Mouse (Mus musculus) midbrain, embryonic 10.5 days (tissue): ENCODE data around the gene Srrm3. TPM values are rescaled to one million over a fixed set of nuclear protein-coding genes. Genes with fewer than 3 reads are reported as not detected.

Experiments
- DNase-seq: peaks from one replicate; pipeline ENCODE4 v3.0.0-alpha.2; 2017; ENCODE audit warnings: low spot score
- H3K27ac ChIP-seq: fragments of 300-500 bp; sonication (generic); replicated peaks from 2 replicates; pipeline ENCODE4 v1.5.1; 2016; ENCODE audit warnings: mild to moderate bottlenecking
- H3K27me3 ChIP-seq: fragments of 300-500 bp; sonication (generic); 2 replicates; pipeline ENCODE4 v1.6.1; 2016; ENCODE audit warnings: low read depth, mild to moderate bottlenecking; ENCODE audit not compliant: poor library complexity, severe bottlenecking
- H3K36me3 ChIP-seq: fragments of 300-500 bp; sonication (generic); 2 replicates; pipeline ENCODE4 v1.6.1; 2016; ENCODE audit warnings: mild to moderate bottlenecking, moderate library complexity
- H3K4me1 ChIP-seq: fragments of 300-500 bp; sonication (generic); 2 replicates; pipeline ENCODE4 v1.6.1; 2016
- H3K4me3 ChIP-seq: fragments of 300-500 bp; sonication (generic); 2 replicates; pipeline ENCODE4 v1.5.1; 2016; ENCODE audit warnings: mild to moderate bottlenecking, moderate library complexity
- H3K9me3 ChIP-seq: fragments of 300-500 bp; sonication (generic); replicated peaks from 2 replicates; pipeline ENCODE4 v1.6.1; 2016; ENCODE audit warnings: mild to moderate bottlenecking
- WGBS: fragments of 180-500 bp; shearing (Covaris S2); methylation state at CpG from one replicate; pipeline ENCODE4 v1.1.7; 2016; 5-methylcytosine and 5-hydroxymethylcytosine counted together
- microRNA-seq: library from miRNA; unstranded; fragments of <30 nt; microRNA quantifications from one replicate; pipeline ENCODE4, GENCODE M21; 2017
- polyA plus RNA-seq: library from polyadenylated mRNA; unstranded; fragments of >200 nt; fragmentation: Nextera tagmentation; extraction: Ambion mirVana; gene quantifications from 2 replicates; pipeline ENCODE4 v1.2.1, GENCODE M21; 2016

Srrm3 gene
- polyA plus RNA-seq, 1 experiment from 2014 or later = 14.0 TPM

GRCm38 (mm10) chr5:135916051-135916565 is 109.4 kb downstream of the Srrm3 start:
- H3K36me3 ChIP-seq = peaks cover 99% of the 10 kb centered on the region
- 87% methylated on average over 6 of the region's 6 CpGs for WGBS
- H3K9me3 ChIP-seq = no peaks in the 10 kb centered on the region
- no peaks in the 10 kb centered on the region for H3K27me3 ChIP-seq
- no peak overlapping the region for H3K4me3 ChIP-seq
- no peak for DNase-seq
- H3K4me1 ChIP-seq = peaks cover 4% of the 10 kb centered on the region; the same call in 1 of the 2 replicates
- no peak overlapping the region for H3K27ac ChIP-seq

GRCm38 (mm10) chr5:135916601-135917000 is 109.9 kb downstream of the Srrm3 start:
- no peak for DNase-seq
- Histone ChIP-seq H3K27ac (no peak overlapping the region), H3K9me3 (no peaks in the 10 kb centered on the region), H3K36me3 (peaks cover 99% of the 10 kb centered on the region), H3K4me1 (peaks cover 4% of the 10 kb centered on the region; the same call in 1 of the 2 replicates), H3K27me3 (no peaks in the 10 kb centered on the region), H3K4me3 (no peak overlapping the region)
- WGBS = 96% methylated on average over 3 of the region's 3 CpGs

- 92% methylated on average over 8 of the region's 8 CpGs for WGBS
Observed at GRCm38 (mm10) chr5:135917327-135918058, 110.8 kb downstream of the Srrm3 start.

GRCm38 (mm10) chr5:135918059-135918437 is 111.4 kb downstream of the Srrm3 start:
- no peaks in the 10 kb centered on the region for H3K27me3 ChIP-seq
- H3K9me3 ChIP-seq = no peaks in the 10 kb centered on the region
- no peak for DNase-seq
- no peak overlapping the region for H3K4me3 ChIP-seq
- peaks cover 4% of the 10 kb centered on the region; the same call in 1 of the 2 replicates for H3K4me1 ChIP-seq
- no peak overlapping the region for H3K27ac ChIP-seq
- WGBS = 97% methylated on average over 5 of the region's 5 CpGs
- peaks cover 99% of the 10 kb centered on the region for H3K36me3 ChIP-seq

More at GRCm38 (mm10) chr5:135917327-135918058, 110.8 kb downstream of the Srrm3 start:
- DNase-seq = no peak
- H3K9me3 ChIP-seq = no peaks in the 10 kb centered on the region
- H3K27ac ChIP-seq = no peak overlapping the region
- peaks cover 4% of the 10 kb centered on the region; the same call in 1 of the 2 replicates for H3K4me1 ChIP-seq
- H3K27me3 ChIP-seq = no peaks in the 10 kb centered on the region
- no peak overlapping the region for H3K4me3 ChIP-seq
- peaks cover 99% of the 10 kb centered on the region for H3K36me3 ChIP-seq

GRCm38 (mm10) chr5:135918593-135918992 is 111.9 kb downstream of the Srrm3 start:
- Histone ChIP-seq H3K27me3 (no peaks in the 10 kb centered on the region), H3K4me3 (no peak overlapping the region), H3K9me3 (no peaks in the 10 kb centered on the region), H3K4me1 (peaks cover 4% of the 10 kb centered on the region; the same call in 1 of the 2 replicates), H3K27ac (no peak overlapping the region), H3K36me3 (peaks cover 99% of the 10 kb centered on the region)
- DNase-seq = no peak
- WGBS = 94% methylated on average over 5 of the region's 5 CpGs

- no peak for DNase-seq
- Histone ChIP-seq H3K27ac (no peak overlapping the region), H3K36me3 (peaks cover 99% of the 10 kb centered on the region), H3K4me1 (no peaks in the 10 kb centered on the region), H3K27me3 (no peaks in the 10 kb centered on the region), H3K9me3 (no peaks in the 10 kb centered on the region), H3K4me3 (no peak overlapping the region)
- 82% methylated on average over 3 of the region's 3 CpGs for WGBS
Observed at GRCm38 (mm10) chr5:135919902-135920301, 113.2 kb downstream of the Srrm3 start.

- Histone ChIP-seq H3K27me3 (no peaks in the 10 kb centered on the region), H3K4me1 (no peaks in the 10 kb centered on the region; the same call in 1 of the 2 replicates), H3K27ac (no peak overlapping the region), H3K4me3 (no peak overlapping the region), H3K9me3 (no peaks in the 10 kb centered on the region), H3K36me3 (peaks cover 100% of the 10 kb centered on the region)
- 95% methylated on average over 7 of the region's 7 CpGs for WGBS
- DNase-seq = no peak
Observed at GRCm38 (mm10) chr5:135923901-135924300, 117.2 kb downstream of the Srrm3 start.

Small RNA genes lying within 50 kb of the gene (microRNA-seq; reads per million reads assigned to microRNA genes)
- not detected for gene Gm23268

Other genes starting within 250 kb of the Srrm3 start
- not detected in 2 replicates for gene Ccl26, start 243.3 kb upstream of the Srrm3 start, polyA plus RNA-seq
- gene Ccl24, start 233.8 kb upstream of the Srrm3 start, polyA plus RNA-seq = 1.0 and 1.8 TPM in 2 replicates
- 61.9 and 65.4 TPM in 2 replicates for gene Rhbdd2, start 174.3 kb upstream of the Srrm3 start, polyA plus RNA-seq
- 114 and 145 TPM in 2 replicates for gene Por, start 136.9 kb upstream of the Srrm3 start, polyA plus RNA-seq
- gene Tmem120a, start 62.4 kb upstream of the Srrm3 start, polyA plus RNA-seq = 64.1 and 65.9 TPM in 2 replicates
- 0.41 TPM in 1 of 2 replicates, not detected in the other for gene Styxl1, start 28.5 kb upstream of the Srrm3 start, polyA plus RNA-seq
- gene Mdh2, start 28.4 kb upstream of the Srrm3 start, polyA plus RNA-seq = 616 and 619 TPM in 2 replicates
- gene Hspb1, start 81.0 kb downstream of the Srrm3 start, polyA plus RNA-seq = 7.8 and 8.5 TPM in 2 replicates
- 270 and 311 TPM in 2 replicates for gene Ywhag, start 127.7 kb downstream of the Srrm3 start, polyA plus RNA-seq
- gene Ssc4d, start 167.6 kb downstream of the Srrm3 start, polyA plus RNA-seq = 1.7 TPM in 2 replicates
- gene Zp3, start 173.2 kb downstream of the Srrm3 start, polyA plus RNA-seq = 0.10 TPM in 1 of 2 replicates, not detected in the other
- 36.3 and 39.6 TPM in 2 replicates for gene Dtx2, start 187.9 kb downstream of the Srrm3 start, polyA plus RNA-seq
- 0.10 TPM in 1 of 2 replicates, not detected in the other for gene Upk3b, start 231.6 kb downstream of the Srrm3 start, polyA plus RNA-seq
- gene Upk3bl, start 247.6 kb downstream of the Srrm3 start, polyA plus RNA-seq = 0.50 and 0.72 TPM in 2 replicates